Mouse (Mus musculus): ENCODE measurements at regions not wholly inside any gene's neighbourhood (a gene's known extent, or its start where the extent isn't known, plus 50 kb on each side); places are given as distances from the start of the nearest gene placed in this dataset.

GRCm38 (mm10) chr13:31139686-31140085, 165.7 kb downstream of the Gm5447 start:
- no peak for ATAC-seq (ENCODE audit: insufficient read depth, low read depth)
- TF ChIP-seq CTCF (IDR thresholded peaks at IDR 0.05; ENCODE audit: low read depth), result no peak
- no peak for TF ChIP-seq EP300 (IDR thresholded peaks at IDR 0.05; ENCODE audit: low read depth)
- Histone ChIP-seq H3K4me3 (ENCODE audit: low read depth, low read length) (no peak overlapping the region), H3K9me3 (replicated peaks; ENCODE audit: control insufficient read depth, low read length) (no peaks in the 10 kb centered on the region), H3K27me3 (ENCODE audit: control insufficient read depth, insufficient read depth, low read length) (no peaks in the 10 kb centered on the region), H3K4me1 (ENCODE audit: control insufficient read depth, insufficient read depth) (no peaks in the 10 kb centered on the region), H3K4me2 (ENCODE audit: low read depth, low read length) (no peak overlapping the region), H3K27ac (ENCODE audit: low read depth) (no peak overlapping the region), H3K36me3 (replicated peaks; ENCODE audit: control insufficient read depth, insufficient read depth, low read length) (no peaks in the 10 kb centered on the region), H3K9ac (replicated peaks; ENCODE audit: low read depth, low read length) (no peak overlapping the region)
- WGBS, result 60% methylated on average over 3 of the region's 3 CpGs
- no peak for DNase-seq (ENCODE audit: low spot score)

GRCm38 (mm10) chr13:31147323-31147722, 173.3 kb downstream of the Gm5447 start:
- 37% methylated on average over 1 of the region's 1 CpGs for WGBS
- H3K9me3 ChIP-seq (replicated peaks; ENCODE audit: control insufficient read depth, low read length), result no peaks in the 10 kb centered on the region

GRCm38 (mm10) chr13:31154066-31154465, 180.1 kb downstream of the Gm5447 start:
- Histone ChIP-seq H3K27me3 (ENCODE audit: control insufficient read depth, insufficient read depth, low read length) (no peaks in the 10 kb centered on the region), H3K27ac (ENCODE audit: low read depth) (no peak overlapping the region), H3K4me1 (ENCODE audit: control insufficient read depth, insufficient read depth) (no peaks in the 10 kb centered on the region), H3K9ac (replicated peaks; ENCODE audit: low read depth, low read length) (no peak overlapping the region), H3K4me2 (ENCODE audit: low read depth, low read length) (no peak overlapping the region), H3K36me3 (replicated peaks; ENCODE audit: control insufficient read depth, insufficient read depth, low read length) (no peaks in the 10 kb centered on the region), H3K9me3 (replicated peaks; ENCODE audit: control insufficient read depth, low read length) (no peaks in the 10 kb centered on the region), H3K4me3 (ENCODE audit: low read depth, low read length) (no peak overlapping the region)
- DNase-seq (ENCODE audit: low spot score) (no peak), ATAC-seq (ENCODE audit: insufficient read depth, low read depth) (no peak)
- TF ChIP-seq CTCF (IDR thresholded peaks at IDR 0.05; ENCODE audit: low read depth), result no peak
- no peak for TF ChIP-seq EP300 (IDR thresholded peaks at IDR 0.05; ENCODE audit: low read depth)
- 63% methylated on average over 3 of the region's 3 CpGs for WGBS

More at GRCm38 (mm10) chr13:31147323-31147722, 173.3 kb downstream of the Gm5447 start:
- no peak overlapping the region for H3K27ac ChIP-seq (ENCODE audit: low read depth)
- no peaks in the 10 kb centered on the region for H3K27me3 ChIP-seq (ENCODE audit: control insufficient read depth, insufficient read depth, low read length)
- ATAC-seq (ENCODE audit: insufficient read depth, low read depth), result no peak
- no peaks in the 10 kb centered on the region for H3K4me1 ChIP-seq (ENCODE audit: control insufficient read depth, insufficient read depth)
- H3K4me2 ChIP-seq (ENCODE audit: low read depth, low read length), result no peak overlapping the region
- H3K4me3 ChIP-seq (ENCODE audit: low read depth, low read length), result no peak overlapping the region
- TF ChIP-seq EP300 (IDR thresholded peaks at IDR 0.05; ENCODE audit: low read depth), result no peak
- TF ChIP-seq CTCF (IDR thresholded peaks at IDR 0.05; ENCODE audit: low read depth), result no peak
- DNase-seq (ENCODE audit: low spot score), result no peak
- no peaks in the 10 kb centered on the region for H3K36me3 ChIP-seq (replicated peaks; ENCODE audit: control insufficient read depth, insufficient read depth, low read length)
- no peak overlapping the region for H3K9ac ChIP-seq (replicated peaks; ENCODE audit: low read depth, low read length)

- Histone ChIP-seq H3K27me3 (ENCODE audit: control insufficient read depth, insufficient read depth, low read length) (no peaks in the 10 kb centered on the region), H3K9me3 (replicated peaks; ENCODE audit: control insufficient read depth, low read length) (no peaks in the 10 kb centered on the region), H3K9ac (replicated peaks; ENCODE audit: low read depth, low read length) (no peak overlapping the region), H3K27ac (ENCODE audit: low read depth) (no peak overlapping the region), H3K4me1 (ENCODE audit: control insufficient read depth, insufficient read depth) (no peaks in the 10 kb centered on the region), H3K36me3 (replicated peaks; ENCODE audit: control insufficient read depth, insufficient read depth, low read length) (no peaks in the 10 kb centered on the region), H3K4me3 (ENCODE audit: low read depth, low read length) (no peak overlapping the region), H3K4me2 (ENCODE audit: low read depth, low read length) (no peak overlapping the region)
- ATAC-seq (ENCODE audit: insufficient read depth, low read depth), result no peak
- no peak for TF ChIP-seq EP300 (IDR thresholded peaks at IDR 0.05; ENCODE audit: low read depth)
- TF ChIP-seq CTCF (IDR thresholded peaks at IDR 0.05; ENCODE audit: low read depth), result no peak
- WGBS, result 74% methylated on average over 6 of the region's 6 CpGs
- DNase-seq (ENCODE audit: low spot score), result no peak
These were observed 190.0 kb downstream of the Gm5447 start for GRCm38 (mm10) chr13:31163878-31164495.

- Histone ChIP-seq H3K36me3 (replicated peaks; ENCODE audit: control insufficient read depth, insufficient read depth, low read length) (no peaks in the 10 kb centered on the region), H3K4me3 (ENCODE audit: low read depth, low read length) (no peak overlapping the region), H3K4me2 (ENCODE audit: low read depth, low read length) (no peak overlapping the region), H3K27me3 (ENCODE audit: control insufficient read depth, insufficient read depth, low read length) (no peaks in the 10 kb centered on the region), H3K27ac (ENCODE audit: low read depth) (no peak overlapping the region), H3K9ac (replicated peaks; ENCODE audit: low read depth, low read length) (no peak overlapping the region), H3K4me1 (ENCODE audit: control insufficient read depth, insufficient read depth) (no peaks in the 10 kb centered on the region), H3K9me3 (replicated peaks; ENCODE audit: control insufficient read depth, low read length) (no peaks in the 10 kb centered on the region)
- WGBS, result 54% methylated on average over 5 of the region's 5 CpGs
- TF ChIP-seq EP300 (IDR thresholded peaks at IDR 0.05; ENCODE audit: low read depth), result no peak
- no peak for TF ChIP-seq CTCF (IDR thresholded peaks at IDR 0.05; ENCODE audit: low read depth)
- no peak for DNase-seq (ENCODE audit: low spot score)
- ATAC-seq (ENCODE audit: insufficient read depth, low read depth), result no peak
These were observed 192.3 kb downstream of the Gm5447 start for GRCm38 (mm10) chr13:31166286-31166685.

GRCm38 (mm10) chr13:31168854-31169253, 194.8 kb downstream of the Gm5447 start:
- TF ChIP-seq EP300 (IDR thresholded peaks at IDR 0.05; ENCODE audit: low read depth) (no peak), CTCF (IDR thresholded peaks at IDR 0.05; ENCODE audit: low read depth) (no peak)
- Histone ChIP-seq H3K9me3 (replicated peaks; ENCODE audit: control insufficient read depth, low read length) (no peaks in the 10 kb centered on the region), H3K9ac (replicated peaks; ENCODE audit: low read depth, low read length) (no peak overlapping the region), H3K4me3 (ENCODE audit: low read depth, low read length) (no peak overlapping the region), H3K27me3 (ENCODE audit: control insufficient read depth, insufficient read depth, low read length) (no peaks in the 10 kb centered on the region), H3K4me1 (ENCODE audit: control insufficient read depth, insufficient read depth) (no peaks in the 10 kb centered on the region), H3K27ac (ENCODE audit: low read depth) (no peak overlapping the region), H3K36me3 (replicated peaks; ENCODE audit: control insufficient read depth, insufficient read depth, low read length) (no peaks in the 10 kb centered on the region), H3K4me2 (ENCODE audit: low read depth, low read length) (no peak overlapping the region)
- DNase-seq (ENCODE audit: low spot score) (no peak), ATAC-seq (ENCODE audit: insufficient read depth, low read depth) (no peak)
- WGBS, result 76% methylated on average over 2 of the region's 2 CpGs
